Mouse (Mus musculus): Measurements from ENCODE around the gene Glt1d1.

GRCm38 (mm10) chr5:127615459-127615858 is 16.6 kb upstream of the Glt1d1 start:
- no peak for TF ChIP-seq CTCF (IDR thresholded peaks at IDR 0.05; ENCODE audit: low read depth)
- TF ChIP-seq EP300 (IDR thresholded peaks at IDR 0.05; ENCODE audit: low read depth): no peak

Measured in liver, postnatal 0 days (tissue).